Mouse (Mus musculus) midbrain, postnatal 0 days (tissue): ENCODE measurements around the gene Pdzd2. TPM values are rescaled to one million over a fixed set of nuclear protein-coding genes. Genes with fewer than 3 reads are reported as not detected.

Source experiments
- ATAC-seq: fragments of 200-750 bp; cut with Nextera tagmentation; 2 replicates; pipeline ENCODE4 v1.8.0; 2017; ENCODE audit warnings: moderate number of reproducible peaks, mild to moderate bottlenecking, moderate TSS enrichment, moderate library complexity; ENCODE audit not compliant: low FRiP score
- DNase-seq: peaks from one replicate; pipeline ENCODE4 v3.0.0-alpha.2; 2015; ENCODE audit warnings: low spot score
- H3K27ac ChIP-seq: fragments of 300-500 bp; sonication (generic); 2 replicates; pipeline ENCODE4 v1.5.1; 2014; ENCODE audit warnings: low read depth, mild to moderate bottlenecking, low read length, mixed read lengths
- H3K27me3 ChIP-seq: fragments of 300-500 bp; sonication (generic); 2 replicates; pipeline ENCODE4 v1.6.1; 2014; ENCODE audit warnings: low read length, control low read depth, mixed read lengths; ENCODE audit not compliant: insufficient read depth
- H3K36me3 ChIP-seq: fragments of 300-500 bp; sonication (generic); 2 replicates; pipeline ENCODE4 v1.6.1; 2014; ENCODE audit warnings: low read length, control low read depth, mixed read lengths; ENCODE audit not compliant: insufficient read depth
- H3K4me1 ChIP-seq: fragments of 300-500 bp; sonication (generic); 2 replicates; pipeline ENCODE4 v1.6.1; 2014; ENCODE audit warnings: mild to moderate bottlenecking, control low read depth, antibody characterized with exemption, low read length, mixed read lengths; ENCODE audit not compliant: insufficient read depth
- H3K4me2 ChIP-seq: fragments of 300-500 bp; sonication (generic); 2 replicates; pipeline ENCODE4 v1.6.1; 2014; ENCODE audit warnings: low read depth, mild to moderate bottlenecking, low read length, mixed read lengths; ENCODE audit not compliant: poor library complexity, severe bottlenecking
- H3K4me3 ChIP-seq: fragments of 300-500 bp; sonication (generic); 2 replicates; pipeline ENCODE4 v1.5.1; 2014; ENCODE audit warnings: low read depth, mild to moderate bottlenecking, low read length, moderate library complexity
- H3K9ac ChIP-seq: fragments of 300-500 bp; sonication (generic); replicated peaks from 2 replicates; pipeline ENCODE4 v1.6.1; 2014; ENCODE audit warnings: mild to moderate bottlenecking, low read length, moderate library complexity, mixed read lengths; ENCODE audit not compliant: poor library complexity, severe bottlenecking
- H3K9me3 ChIP-seq: fragments of 300-500 bp; sonication (generic); 2 replicates; pipeline ENCODE4 v1.6.1; 2016; ENCODE audit warnings: low read length, control low read depth
- CTCF ChIP-seq: IDR thresholded peaks from 2 replicates; pipeline ENCODE4 v1.5.1; 2016; ENCODE audit warnings: antibody characterized with exemption, mild to moderate bottlenecking
- WGBS: fragments of 180-500 bp; shearing (Covaris S2); extraction: QIAGEN DNeasy Blood & Tissue Kit; methylation state at CpG from one replicate; pipeline ENCODE4 v1.1.7; 2014; 5-methylcytosine and 5-hydroxymethylcytosine counted together
- polyA plus RNA-seq: library from polyadenylated mRNA; unstranded; fragments of >200 nt; fragmentation: Nextera tagmentation; extraction: Ambion mirVana; gene quantifications from 2 replicates; pipeline ENCODE4 v1.2.1, GENCODE M21; 2015
- total RNA-seq: library from RNA; depleted of rRNA; stranded (reverse); fragments of >200 nt; gene quantifications from 2 replicates; pipeline ENCODE4 v1.2.3, GENCODE M21; 2014

The Pdzd2 gene
- total and polyA plus RNA-seq, 2 experiments from 2014 or later = 15.8 to 29.8 TPM

DNA sequence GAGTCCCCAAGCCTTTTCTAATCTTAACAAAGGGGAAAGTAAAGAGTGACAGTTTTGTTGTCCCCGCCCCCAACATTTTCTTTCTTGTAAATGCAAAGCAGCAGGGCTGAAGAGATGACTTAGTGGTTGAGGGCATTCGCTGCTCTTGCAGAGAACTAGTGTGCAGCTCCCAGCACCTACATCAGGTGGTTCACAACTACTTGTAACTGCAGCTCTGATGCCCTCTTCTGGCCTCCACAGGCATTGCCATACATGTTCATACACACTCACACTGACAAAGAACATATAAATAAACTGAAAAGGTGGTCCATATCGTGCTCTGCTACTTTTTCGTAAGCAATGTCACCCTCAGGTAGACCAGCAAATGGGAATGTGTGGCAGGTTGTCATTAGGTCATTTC is 116.2 kb downstream of the Pdzd2 start:
- H3K36me3 ChIP-seq = no peaks in the 10 kb centered on the region
- H3K27me3 ChIP-seq = no peaks in the 10 kb centered on the region
- H3K9me3 ChIP-seq = no peaks in the 10 kb centered on the region
- no peak for DNase-seq
- TF ChIP-seq CTCF = peak; percentile 20
- 96% methylated on average over 4 of the region's 4 CpGs for WGBS
- 0 out of 2 replicates have a peak, but pooled peaks cover 2% of the 10 kb centered on the region for H3K4me1 ChIP-seq
- no peak overlapping the region for H3K9ac ChIP-seq
- H3K4me3 ChIP-seq = no peak overlapping the region
- H3K4me2 ChIP-seq = no peak overlapping the region
- no peak for ATAC-seq
- no peak overlapping the region for H3K27ac ChIP-seq

DNA sequence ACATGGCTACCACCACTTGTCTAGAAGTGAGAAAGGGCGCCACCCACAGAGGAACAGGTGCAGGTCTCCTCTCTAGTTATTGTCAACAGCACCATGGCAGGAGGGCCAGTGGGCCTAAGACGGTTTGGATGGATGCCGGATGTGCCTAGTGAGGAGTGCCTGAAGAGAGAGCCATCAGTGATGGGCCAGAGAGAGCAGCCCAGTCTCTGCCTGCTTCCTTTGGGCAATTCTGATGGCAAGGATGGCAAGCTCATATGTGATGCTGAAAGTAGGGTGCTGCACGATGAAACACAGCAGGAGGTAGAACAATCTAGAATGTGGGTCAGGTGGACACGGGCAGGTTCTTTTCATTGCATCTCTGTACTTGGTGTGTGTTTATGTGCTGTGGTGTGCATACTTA is 117.0 kb downstream of the Pdzd2 start:
- DNase-seq (no peak), ATAC-seq (no peak)
- H3K9me3 ChIP-seq = no peaks in the 10 kb centered on the region
- H3K4me3 ChIP-seq = no peak overlapping the region
- H3K4me2 ChIP-seq = no peak overlapping the region
- no peak overlapping the region for H3K27ac ChIP-seq
- no peak for TF ChIP-seq CTCF
- no peaks in the 10 kb centered on the region for H3K36me3 ChIP-seq
- WGBS = 91% methylated on average over 5 of the region's 5 CpGs
- 0 out of 2 replicates have a peak, but pooled peaks cover 5% of the 10 kb centered on the region for H3K4me1 ChIP-seq
- no peak overlapping the region for H3K9ac ChIP-seq
- H3K27me3 ChIP-seq = no peaks in the 10 kb centered on the region

DNA sequence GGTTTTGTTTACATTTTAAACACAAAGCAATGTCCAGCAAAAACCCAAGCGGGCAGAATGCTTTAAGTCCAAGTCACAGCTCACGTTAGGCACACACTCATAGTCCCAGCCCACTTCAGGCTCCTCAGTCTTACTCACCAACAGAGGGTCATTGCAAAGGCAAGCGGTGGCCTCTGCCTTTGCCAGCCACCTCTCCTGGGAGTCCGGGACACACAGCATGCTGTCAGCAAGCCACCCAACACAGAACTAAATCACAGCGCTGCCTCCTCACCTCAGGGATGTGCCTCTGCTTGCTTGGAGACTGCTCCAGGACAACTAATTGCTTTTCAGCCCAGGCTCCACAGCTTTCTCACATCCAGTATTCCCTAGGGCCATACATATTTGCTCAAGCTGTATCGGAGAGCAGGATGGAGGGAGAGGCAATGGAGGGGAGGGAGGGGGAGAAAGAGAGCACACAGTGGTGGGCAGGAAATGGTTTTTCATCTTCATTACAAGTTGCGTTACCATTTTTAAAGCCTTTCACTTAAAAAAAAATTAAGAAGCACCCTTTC is 117.6 kb downstream of the Pdzd2 start:
- no peaks in the 10 kb centered on the region for H3K36me3 ChIP-seq
- 66% methylated on average over 7 of the region's 7 CpGs for WGBS
- no peak for TF ChIP-seq CTCF
- no peaks in the 10 kb centered on the region for H3K9me3 ChIP-seq
- H3K27me3 ChIP-seq = no peaks in the 10 kb centered on the region
- H3K4me3 ChIP-seq = no peak overlapping the region
- ATAC-seq (no peak), DNase-seq (no peak)
- H3K9ac ChIP-seq = no peak overlapping the region
- 0 out of 2 replicates have a peak, but pooled peaks cover 5% of the 10 kb centered on the region for H3K4me1 ChIP-seq
- no peak overlapping the region for H3K4me2 ChIP-seq
- H3K27ac ChIP-seq = no peak overlapping the region

DNA sequence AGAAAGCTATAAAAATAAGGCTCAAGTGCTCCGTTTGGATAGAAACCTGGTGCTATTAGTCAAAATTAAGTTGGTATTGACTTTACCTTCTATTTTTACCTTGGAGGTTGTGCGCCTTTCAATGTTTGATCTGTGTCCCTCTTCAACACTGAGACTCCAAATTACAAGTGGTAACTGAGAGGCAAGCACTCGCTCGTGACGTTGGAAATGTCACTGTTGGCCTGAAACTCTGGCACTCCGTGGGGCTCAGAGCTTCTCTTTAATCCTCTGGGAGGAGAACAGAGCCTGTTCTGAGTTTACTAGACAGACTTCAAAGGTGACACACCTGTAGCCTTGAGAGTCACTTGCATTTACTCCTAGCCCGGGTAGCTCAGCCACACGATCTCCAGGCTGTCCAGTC is 120.5 kb downstream of the Pdzd2 start:
- Histone ChIP-seq H3K27ac (0 out of 2 replicates have a peak overlapping the region, but pooled peaks have one; percentile 1), H3K27me3 (no peaks in the 10 kb centered on the region), H3K4me3 (no peak overlapping the region), H3K9me3 (no peaks in the 10 kb centered on the region), H3K4me2 (no peak overlapping the region), H3K36me3 (no peaks in the 10 kb centered on the region), H3K9ac (no peak overlapping the region), H3K4me1 (0 out of 2 replicates have a peak, but pooled peaks cover 5% of the 10 kb centered on the region)
- no peak for TF ChIP-seq CTCF
- ATAC-seq = no peak
- no peak for DNase-seq
- 72% methylated on average over 8 of the region's 8 CpGs for WGBS

DNA sequence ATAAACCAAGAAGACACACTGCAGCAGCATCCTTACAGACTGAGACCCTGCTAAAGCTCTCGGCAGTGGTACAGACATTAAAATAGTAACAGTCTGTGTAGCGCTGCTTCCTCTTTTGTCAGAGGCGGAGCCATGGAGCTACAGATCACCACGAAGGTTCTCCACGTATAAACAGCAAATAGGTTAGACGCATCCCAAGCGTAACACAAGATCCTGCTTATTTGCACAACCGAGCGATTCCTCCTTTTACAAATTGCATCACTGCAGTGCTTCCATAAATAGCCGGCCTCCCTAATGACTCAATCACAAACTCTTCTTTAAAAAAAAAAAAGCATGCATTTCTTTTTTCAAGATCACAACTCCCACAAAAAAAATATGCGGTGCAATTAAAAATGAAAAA is 122.1 kb downstream of the Pdzd2 start:
- WGBS = 75% methylated on average over 11 of the region's 11 CpGs
- peak; percentile 24 for DNase-seq
- H3K27ac ChIP-seq = no peak overlapping the region

DNA sequence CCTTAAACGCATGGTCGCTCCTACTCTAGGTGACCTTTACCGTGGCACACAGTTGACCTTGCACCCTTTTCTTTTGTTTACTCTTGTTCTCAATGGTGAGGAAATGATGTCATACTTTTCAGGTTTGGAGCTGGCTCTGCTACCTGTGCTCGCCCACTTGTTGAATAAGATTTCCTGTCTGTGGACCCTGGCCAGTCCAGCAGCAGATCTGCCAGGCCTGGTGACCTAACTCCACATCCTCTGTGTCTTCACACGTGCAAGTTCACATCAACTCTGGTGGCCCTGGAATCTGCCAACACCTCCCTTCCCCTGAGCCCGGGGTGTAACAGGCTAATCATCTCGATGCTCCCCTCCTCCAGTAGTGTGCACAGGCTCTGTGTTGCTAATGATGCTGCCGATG is 122.5 kb downstream of the Pdzd2 start:
- 78% methylated on average over 8 of the region's 8 CpGs for WGBS

More for the DNA sequence above, 122.1 kb downstream of the Pdzd2 start:
- Histone ChIP-seq H3K27me3 (no peaks in the 10 kb centered on the region), H3K4me3 (no peak overlapping the region), H3K9me3 (no peaks in the 10 kb centered on the region), H3K9ac (no peak overlapping the region), H3K4me1 (0 out of 2 replicates have a peak, but pooled peaks cover 5% of the 10 kb centered on the region), H3K36me3 (no peaks in the 10 kb centered on the region), H3K4me2 (no peak overlapping the region)
- no peak for TF ChIP-seq CTCF
- ATAC-seq = no peak

More for the DNA sequence above, 122.5 kb downstream of the Pdzd2 start:
- DNase-seq (no peak), ATAC-seq (no peak)
- Histone ChIP-seq H3K9me3 (no peaks in the 10 kb centered on the region), H3K4me1 (0 out of 2 replicates have a peak, but pooled peaks cover 5% of the 10 kb centered on the region), H3K9ac (no peak overlapping the region), H3K27me3 (no peaks in the 10 kb centered on the region), H3K4me3 (no peak overlapping the region), H3K4me2 (no peak overlapping the region), H3K36me3 (no peaks in the 10 kb centered on the region), H3K27ac (no peak overlapping the region)
- no peak for TF ChIP-seq CTCF
